Mouse (Mus musculus) right cerebral cortex, postnatal 10 days (tissue): ENCODE results near the gene Homer2.

ENCODE experiments used
- DNase-seq, 2 experiments: peaks; one replicate each; pipeline ENCODE4 v3.0.0; 2021; ENCODE audit warnings: low spot score in 2 of 2

Homer2 gene

GRCm38 (mm10) chr7:81560101-81561049, 147.0 kb downstream of the Homer2 start:
- DNase-seq, result peak in 1 of 2 experiments; percentile 14

GRCm38 (mm10) chr7:81559231-81559980, 147.9 kb downstream of the Homer2 start:
- peak in 1 of 2 experiments; percentile 16 for DNase-seq

- DNase-seq, result no peak
Measured at GRCm38 (mm10) chr7:81557985-81558360, 149.4 kb downstream of the Homer2 start.

GRCm38 (mm10) chr7:81557252-81557984, 149.9 kb downstream of the Homer2 start:
- no peak for DNase-seq

GRCm38 (mm10) chr7:81556839-81557238, 150.5 kb downstream of the Homer2 start:
- DNase-seq, result no peak

- DNase-seq, result no peak
Measured at GRCm38 (mm10) chr7:81554369-81554768, 153.0 kb downstream of the Homer2 start.

- no peak for DNase-seq
Measured at GRCm38 (mm10) chr7:81553589-81553988, 153.7 kb downstream of the Homer2 start.
